Mouse (Mus musculus): ENCODE measurements around the gene Wdfy3.

Gene Wdfy3

DNA sequence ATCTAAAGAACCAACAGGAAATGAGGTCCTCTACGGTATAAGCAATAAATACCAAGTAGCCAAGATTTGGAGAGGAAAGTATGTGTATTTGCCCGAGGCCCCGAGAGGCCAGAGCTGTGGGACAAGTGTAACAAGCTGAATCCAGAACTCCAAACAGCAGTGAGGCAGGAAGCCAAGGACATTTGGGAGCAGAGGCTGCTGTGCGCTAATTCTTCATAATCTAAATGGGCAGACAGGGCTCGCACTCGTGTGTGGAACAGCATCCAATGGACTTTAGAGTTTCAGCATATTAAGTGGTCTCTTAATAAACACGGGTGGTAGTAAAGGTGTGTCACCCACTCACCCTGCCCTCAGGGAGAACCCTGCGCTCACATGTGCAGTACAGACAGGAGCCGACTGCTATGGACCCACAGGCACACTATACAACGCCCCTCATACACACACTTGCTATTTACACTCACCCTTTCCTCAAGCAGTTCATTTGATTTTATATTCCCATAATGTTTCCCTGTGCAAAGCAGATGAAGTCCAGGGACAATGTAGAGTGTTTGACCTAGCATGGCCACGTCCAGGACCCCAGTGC, 15.1 kb downstream of the Wdfy3 start:
- DNase-seq: peak; percentile 67

DNA sequence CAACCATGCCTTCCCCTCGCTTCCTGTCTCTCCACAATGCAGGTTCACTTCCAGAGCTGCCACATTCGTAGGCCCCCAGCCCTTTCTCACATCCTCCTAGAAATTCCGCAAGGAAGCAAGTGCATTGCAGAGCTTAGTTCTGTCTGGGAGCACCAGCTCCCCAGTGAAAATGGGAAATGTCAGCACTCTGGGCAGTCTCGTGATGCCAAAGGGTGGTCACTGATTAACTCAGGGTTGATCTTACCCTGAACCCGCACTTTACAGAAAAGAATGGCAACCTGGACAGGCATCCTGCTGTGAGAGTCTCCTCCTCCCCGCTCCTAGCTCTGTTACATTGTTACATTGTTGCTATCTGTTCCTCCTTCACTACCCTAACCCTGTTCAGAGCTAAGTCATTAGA, 16.8 kb downstream of the Wdfy3 start:
- DNase-seq: peak; percentile 86

DNA sequence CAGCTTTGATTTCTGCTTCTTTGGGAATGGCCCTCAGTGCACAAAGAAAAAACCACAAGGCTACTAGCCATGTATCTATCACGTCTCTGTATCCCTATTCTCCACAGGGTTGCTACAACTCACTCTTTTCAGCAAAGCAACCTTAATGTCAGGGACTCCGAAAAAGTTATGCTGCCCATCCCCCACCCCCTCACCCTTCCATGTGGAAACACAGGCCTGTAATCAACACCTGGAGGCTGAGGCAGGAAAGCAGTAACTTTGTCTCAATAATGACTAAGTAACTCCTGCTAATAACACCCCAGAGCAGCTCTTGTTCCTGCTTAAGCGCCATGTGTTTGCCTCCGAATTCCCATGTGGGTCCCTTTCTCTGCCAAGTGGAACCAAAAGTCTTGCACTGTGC, 17.3 kb downstream of the Wdfy3 start:
- DNase-seq: no peak

DNA sequence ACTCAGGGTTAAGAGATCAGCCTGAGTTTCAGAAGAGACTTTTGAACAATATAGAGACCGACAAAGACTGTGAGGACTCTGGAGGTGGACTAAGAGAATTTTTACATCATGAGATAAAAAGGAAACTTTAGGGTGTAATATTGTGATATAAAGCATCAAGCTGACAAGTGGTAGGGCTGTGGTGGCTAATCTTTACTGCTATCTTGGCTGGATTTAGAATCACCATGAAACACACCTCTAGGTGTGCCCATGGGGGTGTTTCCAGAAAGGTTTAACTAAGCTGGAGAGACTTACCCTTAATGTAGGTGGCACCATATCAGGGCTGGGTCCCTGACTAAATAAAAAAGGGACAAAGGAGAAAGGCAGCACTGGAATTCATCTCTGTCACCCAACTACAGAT, 19.0 kb downstream of the Wdfy3 start:
- no peak for DNase-seq

DNA sequence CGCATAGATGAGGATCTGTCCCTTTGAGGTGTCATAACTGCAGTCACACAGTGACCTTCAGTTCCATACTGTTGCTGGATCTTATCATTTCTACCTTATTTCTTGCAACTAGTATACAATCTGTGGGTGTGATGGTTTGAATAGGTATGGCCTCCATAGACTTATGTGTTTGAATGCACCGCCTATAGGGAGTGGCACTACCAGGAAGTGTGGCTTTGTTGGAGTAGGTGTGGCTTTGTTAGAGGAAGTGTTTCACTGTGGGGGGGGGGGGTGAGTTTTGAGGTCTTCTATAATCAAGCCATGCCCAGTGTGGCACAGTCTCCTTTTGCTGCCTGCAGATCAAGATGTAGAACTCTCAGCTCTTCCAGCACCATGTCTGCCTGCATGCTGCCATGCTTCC, 21.3 kb downstream of the Wdfy3 start:
- no peak for DNase-seq

DNA sequence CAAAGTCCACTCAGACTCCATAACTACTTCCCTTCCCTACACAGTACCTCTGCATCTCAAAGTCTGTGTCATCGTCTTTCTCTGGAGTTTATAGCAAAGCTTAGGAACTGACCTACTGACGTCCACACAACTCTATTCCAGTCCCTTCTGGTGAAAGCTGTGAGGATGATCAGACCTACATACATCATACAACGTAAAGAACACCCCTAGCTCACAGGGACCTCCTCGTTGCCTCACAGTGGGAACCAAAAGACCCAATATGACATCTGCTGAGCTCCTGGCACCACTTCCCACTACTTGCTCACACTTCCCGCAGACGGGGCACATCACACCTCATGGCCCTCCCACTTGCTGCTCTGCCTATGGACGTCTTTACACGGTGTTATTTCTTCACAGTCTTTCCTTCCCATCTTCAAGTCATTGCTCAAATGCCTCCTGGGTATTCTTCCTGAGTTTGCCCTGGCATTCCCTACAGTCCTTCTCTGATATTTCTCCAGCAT, 23.1 kb downstream of the Wdfy3 start:
- DNase-seq: no peak

DNA sequence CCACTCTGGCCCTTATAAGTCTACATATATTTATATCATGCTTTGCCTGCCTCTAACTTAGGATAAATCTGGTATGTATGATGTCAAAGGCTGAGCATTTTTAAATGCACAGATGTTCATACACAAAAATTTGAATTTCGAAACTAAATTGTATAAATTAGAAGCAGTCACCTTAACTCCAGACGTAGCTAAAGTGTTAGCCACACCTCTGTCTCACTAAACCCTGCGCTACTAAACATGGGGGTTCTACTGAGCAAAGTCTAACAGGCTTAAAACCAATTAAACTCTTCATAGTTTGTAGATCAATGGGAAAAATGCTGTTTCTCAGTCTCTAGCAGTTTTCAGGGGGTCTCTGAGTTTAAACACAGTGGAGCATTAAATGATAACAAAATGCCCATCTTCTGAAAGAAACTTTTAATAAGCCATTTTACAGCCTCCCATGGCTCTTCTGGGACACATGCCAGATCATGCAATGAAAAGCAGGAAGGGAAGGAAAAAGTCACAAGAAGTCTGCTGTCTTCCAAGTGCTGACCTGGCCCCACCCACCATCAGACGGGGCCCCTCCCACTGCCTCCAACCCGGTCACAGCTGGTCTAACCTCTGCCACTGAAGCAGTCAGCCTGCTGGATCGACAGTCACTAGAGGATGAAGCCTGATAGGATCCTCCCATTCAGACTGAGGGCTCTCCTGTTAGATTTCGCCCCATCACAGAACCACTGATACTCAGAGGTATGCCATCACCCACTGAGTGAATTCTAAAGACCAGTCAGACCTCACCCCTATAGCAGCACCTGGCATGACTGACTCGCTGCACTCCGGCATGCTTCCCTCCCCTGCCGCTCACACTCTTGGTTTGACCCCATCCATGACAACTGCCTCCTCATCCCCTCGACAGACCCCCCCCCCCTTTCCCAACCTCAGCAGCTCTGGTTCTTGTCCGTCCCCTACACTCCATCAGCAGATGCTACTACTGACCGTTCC, 23.8 kb downstream of the Wdfy3 start:
- peak; percentile 48 for DNase-seq

DNA sequence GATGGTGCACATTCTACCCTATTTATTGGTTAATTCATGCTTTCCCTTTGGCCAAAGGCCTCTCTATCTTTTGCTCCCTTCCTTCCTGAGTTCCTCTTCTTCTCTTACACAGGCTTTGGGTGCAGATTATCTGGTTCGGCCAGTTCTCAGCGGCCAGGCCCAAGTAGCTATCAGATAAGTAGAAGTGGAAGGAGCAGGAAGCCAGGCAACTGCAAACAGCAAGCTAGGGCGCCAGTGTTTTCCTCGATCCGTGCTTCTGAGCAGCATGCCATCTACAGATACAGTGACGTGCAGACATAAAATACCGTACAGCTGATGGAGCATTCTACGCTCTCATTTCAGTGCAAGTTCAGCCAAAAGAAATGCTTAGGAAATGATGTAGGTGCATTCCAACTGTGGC, 24.5 kb downstream of the Wdfy3 start:
- DNase-seq: no peak

DNA sequence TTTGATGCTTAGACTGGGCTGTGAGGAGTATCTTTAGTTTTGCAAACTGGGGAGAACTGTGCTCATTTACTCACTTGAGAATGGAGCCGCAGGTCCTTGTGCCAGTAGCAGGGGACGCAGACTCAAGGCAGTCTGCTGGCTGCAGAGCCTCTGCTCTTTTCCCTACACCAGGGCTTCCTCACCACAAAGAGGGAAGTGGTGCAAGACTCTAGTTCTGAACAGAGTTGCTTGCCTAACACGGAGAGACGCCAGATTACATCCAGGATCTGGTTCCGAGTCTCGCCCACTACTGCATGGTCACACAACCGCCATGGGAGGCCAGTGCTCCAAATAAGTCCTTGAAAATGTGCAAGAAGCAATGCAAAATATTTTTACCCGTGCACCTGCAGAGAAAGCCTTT, 36.4 kb downstream of the Wdfy3 start:
- DNase-seq: no peak

DNA sequence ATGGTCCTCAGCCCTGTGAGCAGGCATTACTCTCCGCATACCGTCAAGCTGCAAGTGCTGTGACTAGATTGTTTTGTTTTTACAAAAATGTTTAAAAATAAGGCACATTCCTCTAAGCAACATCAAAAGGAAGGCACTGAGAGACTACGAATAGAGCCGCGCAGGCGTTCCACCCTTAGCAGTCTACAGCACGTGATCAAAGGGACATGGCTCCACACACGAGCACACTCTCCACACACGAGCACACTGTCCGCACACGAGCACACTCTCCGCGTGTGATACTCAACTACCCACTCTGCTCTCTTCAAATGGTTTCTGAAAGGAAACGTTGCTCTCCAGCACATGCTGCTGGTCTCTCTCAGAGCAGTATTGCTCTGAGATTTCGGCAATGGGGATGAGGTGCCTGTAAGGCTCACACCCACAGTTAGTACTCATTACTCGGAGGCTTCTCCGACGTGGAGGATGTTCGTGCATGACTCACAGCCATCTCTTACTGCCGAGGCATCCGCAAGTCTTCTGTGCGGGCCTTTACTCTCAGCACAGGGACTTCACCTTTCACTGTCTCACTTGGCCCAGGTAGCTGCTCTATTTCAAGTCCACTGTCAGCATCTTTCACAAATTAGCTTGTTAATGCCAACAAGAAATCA, 37.0 kb downstream of the Wdfy3 start:
- no peak for DNase-seq

DNA sequence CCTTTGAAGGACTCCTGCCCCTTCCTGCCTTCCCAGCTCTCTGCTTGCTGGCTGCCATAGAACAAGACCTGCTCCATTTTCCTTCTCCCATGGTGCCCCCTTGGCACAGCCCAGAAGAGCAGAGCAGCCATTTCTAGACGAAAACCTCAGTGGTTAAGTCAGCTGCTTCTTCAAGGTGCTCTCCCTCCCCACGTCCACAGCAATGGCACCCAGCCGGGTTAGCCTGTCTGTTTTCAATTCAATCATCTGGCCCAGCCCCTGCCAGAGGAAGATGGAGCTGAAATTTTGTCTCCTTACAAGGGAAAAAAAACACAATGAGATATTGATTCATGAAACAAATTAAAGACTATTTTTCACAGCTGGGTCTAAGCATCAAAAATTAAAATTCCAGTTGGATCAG, 37.5 kb downstream of the Wdfy3 start:
- DNase-seq: no peak

DNA sequence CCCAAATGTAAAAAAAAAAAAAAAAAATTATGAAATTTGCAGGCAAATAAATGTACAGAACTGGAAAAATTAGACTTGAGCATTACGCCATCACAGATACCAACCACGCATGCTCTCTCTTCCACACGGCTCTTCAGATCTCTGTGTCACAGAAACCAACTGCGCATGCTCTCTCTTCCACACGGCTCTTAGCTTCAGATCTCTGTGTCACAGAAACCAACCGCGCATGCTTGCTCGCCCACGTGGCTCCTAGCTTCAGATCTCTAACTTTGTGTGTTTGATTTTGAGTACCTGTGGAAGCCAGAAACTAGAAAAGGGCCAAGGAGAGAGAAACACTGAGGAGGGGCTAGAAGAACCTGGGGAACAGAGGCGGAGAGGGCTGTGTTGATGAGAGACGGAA, 46.3 kb downstream of the Wdfy3 start:
- no peak for DNase-seq

DNA sequence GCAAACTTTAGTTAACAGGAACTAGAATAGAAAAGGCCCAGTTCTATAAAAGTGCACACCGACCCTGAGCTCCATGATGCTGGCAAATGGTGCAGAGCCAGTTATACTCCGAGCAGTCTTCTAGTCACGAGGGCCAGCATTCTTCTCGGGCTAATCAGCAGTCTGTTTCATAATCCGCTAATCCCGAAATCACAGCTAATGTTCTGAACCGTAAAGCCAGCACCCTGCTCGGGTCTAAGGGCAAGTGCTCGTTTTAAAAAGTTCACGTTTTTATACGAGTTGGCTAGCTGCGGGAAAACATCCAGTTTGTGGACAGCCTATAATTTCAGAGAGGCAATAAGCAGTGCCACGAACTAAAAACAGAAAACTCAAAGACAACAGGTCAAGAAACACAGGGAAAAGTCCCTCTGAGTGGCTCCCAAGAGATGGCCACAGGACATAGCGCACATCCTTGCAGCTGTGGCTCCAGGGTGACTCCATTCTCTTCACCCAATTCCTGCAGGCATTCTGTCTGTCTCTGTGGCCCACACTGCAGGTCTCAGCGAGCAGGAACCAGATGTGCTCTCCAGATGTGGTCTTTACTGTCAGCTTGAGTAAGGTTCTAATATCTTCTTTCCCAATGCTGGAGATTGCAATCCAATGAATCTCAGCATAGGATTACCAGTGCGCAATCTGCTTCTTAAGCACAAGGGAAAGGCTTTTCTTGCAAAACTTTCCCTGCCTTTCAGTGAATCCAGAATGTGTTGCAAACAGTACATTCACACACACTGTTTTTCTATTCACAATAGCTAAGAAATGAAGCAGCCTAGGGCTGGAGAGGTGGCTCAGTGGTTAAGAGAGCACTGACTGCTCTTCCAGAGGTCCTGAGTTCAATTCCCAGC, 47.5 kb downstream of the Wdfy3 start:
- peak; percentile 45 for DNase-seq

DNA sequence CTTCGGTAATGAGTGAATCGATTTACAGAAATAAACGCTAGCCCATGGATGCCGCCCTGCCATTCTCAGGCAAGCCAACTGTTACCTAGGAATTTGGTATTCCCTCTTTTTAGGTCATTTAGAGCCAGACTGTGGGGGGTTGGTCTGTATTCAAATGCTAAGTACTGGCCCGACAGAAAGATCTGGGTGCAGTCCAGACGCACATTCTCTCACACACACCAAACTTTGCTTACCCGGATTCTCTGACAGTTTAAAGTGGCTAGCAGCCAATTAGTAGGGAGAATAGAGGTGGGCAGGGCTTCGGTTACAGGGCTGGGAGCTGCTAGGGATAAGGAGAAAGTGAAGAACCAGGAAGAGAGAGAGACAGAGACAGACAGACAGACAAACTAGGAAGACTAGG, 55.5 kb downstream of the Wdfy3 start:
- DNase-seq: no peak

DNA sequence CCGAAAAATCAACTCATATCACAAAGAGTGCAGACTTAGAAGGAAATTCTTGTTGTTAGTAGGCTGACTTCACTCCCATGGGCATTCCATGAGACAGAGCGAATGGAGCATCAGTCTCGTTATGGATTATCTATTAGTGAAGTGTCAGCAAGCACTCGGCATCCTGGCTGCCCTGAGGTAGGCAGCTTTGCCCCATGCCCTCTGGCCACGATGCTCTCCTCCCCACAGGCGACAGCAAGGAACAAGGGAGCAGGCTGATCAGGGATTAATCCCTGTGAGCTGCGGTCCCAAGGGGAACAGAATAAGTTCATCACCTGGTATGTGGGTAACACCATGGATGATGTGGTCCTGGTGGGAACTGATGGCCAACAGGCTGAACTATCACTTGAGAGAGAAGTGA, 55.9 kb downstream of the Wdfy3 start:
- DNase-seq: no peak

DNA sequence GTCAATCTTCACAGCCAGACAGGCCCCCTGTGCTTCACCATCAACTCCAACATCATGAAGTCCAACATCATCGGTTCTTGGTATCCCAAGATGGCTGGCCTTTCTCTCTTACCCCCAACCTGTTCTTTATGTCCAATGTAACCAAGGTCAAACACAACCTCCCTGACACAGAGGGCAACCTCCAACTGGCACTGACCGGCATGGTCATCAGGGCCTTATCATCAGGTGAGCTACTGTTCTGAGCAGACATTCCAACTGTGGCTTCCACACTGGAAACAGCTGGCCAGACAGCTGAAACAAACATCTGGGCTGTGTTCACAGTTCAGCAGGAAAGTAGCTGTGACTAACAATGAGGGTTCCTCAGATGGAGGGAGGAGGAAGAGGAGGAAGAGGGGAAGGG, 58.8 kb downstream of the Wdfy3 start:
- DNase-seq: no peak

DNA sequence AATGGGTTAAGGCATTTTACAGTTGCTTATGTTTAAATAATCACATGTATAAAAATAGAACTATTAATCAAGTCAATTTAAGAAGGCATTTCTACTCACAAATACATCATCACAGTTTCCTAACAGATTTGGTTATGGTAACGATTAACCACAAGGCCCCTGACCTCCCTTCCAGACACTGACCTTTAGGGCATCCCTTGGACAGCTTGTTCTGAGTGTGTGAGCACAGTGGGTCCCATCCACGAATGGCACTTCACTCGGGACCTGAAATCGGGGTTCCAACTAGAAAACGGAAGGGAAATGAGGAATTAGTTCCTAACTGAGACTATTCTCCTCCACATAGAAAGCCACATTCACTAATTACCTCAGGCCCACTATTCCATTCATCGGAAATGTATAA, 60.1 kb downstream of the Wdfy3 start:
- no peak for DNase-seq

DNA sequence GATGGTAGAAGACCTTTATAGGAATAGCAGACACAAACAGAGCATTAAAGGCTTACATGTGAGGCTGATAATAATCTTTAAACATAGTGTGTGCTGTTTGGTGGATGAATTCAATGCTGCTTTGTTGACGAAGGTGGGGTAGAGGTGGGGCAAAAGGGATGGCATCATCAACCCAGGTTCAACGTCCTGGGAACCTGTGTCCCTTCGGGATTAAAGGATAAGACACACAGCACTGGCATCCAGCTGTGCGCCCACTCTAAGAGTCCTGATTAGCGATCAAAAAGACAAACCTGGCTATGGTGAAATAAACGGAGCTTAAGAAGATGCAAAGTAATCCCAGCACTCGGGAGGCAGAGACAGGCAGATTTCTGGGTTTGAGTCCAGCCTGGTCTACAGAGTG, 61.0 kb downstream of the Wdfy3 start:
- no peak for DNase-seq

DNA sequence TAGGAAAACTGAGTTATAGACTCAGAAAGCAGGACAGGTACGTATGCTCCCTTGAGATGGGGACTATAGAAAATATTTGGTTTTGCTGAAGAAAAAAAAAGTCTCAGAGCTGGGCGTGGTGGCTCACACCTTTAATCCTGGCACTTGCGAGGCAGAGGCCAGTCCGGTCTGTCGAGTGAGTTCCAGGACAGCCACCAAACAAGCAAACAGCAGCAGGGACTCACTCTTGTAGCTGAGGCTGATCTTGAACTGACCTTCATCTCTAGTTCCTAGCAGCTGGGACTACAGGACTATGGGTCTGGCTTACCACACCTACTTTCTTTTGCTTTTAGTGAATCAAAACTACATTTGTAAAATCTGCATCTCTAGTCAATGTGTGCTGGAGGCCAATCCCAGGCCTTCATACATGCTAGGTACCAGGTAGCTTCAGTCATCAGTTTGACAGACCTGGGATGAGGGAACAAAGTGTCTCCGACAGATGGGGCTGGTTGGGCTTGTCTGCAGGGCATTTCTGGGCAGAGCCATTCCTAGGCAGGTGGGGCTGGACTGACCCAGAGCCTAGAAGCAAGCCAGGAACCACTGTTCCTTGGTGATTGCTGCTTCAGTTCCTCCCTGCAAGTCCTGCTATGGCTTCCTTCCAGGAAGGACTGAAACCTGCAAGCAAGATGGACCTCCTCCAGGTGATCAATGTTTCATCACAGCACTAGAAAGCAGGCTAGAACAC, 63.3 kb downstream of the Wdfy3 start:
- no peak for DNase-seq

DNA sequence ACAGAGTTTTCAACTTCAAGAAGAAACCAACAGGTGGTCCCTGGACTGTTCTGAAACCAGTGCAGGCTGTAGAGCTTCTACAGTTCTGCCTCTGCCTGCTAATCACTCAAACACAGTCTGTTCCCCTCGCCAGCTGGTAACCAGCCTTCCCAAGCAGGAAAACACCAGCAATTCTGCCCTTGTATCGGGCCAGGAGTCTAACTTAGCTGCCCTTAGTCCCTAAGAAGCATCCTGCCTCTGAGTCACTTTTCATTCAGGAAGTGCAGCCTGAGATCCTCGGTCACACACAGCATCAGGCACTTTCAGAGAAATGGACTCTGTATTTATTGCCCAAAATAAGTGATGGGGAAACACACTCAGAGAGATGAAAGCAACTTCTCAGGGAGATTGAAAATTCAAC, 66.3 kb downstream of the Wdfy3 start:
- no peak for DNase-seq

DNA sequence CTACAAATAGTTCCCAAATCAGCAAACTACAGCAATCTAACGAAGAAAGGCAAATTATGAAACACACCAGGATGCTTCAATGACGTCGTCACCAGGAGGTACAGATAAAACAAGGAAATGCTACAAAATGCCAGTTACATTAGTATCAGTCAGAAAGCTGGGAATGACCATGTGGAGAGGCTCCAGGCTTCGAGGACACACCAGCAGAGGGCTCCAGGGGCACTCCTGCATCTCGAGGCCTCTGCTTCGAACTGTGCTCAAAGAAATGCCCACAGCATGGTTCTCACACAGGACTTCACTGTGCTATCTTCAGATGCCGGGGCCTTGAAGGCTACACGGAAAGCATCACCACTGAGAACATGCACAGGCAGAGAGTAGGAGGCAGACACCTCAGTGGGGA, 68.7 kb downstream of the Wdfy3 start:
- no peak for DNase-seq

DNA sequence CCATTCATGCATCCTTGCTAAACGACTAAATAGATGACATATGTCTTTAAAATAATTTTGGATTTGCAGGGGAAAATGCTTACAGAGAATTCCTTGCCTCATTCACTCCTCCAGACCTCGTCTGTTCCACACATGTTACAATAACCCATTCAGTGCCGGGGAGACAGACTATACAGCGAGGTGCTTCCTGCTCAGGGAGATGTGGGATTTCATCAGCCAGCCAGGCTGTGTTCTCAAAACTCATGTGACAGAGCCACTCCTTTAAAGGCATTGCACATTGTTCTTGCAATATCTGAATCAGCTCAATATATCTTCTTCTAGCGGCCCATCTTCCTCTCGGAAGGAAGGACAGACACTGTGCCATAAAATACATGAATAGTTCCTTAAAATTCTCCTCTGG, 70.8 kb downstream of the Wdfy3 start:
- no peak for DNase-seq

All from kidney, adult 18-20 months (tissue).